Mouse (Mus musculus) forebrain, embryonic 14.5 days (tissue): Measurements from ENCODE around the gene Slc33a1. TPM values are rescaled to one million over a fixed set of nuclear protein-coding genes. Genes with fewer than 3 reads are reported as not detected.
A peak's percentile ranks its signal among the peaks of the same experiment; 100 is the strongest.

Experiments used
- ATAC-seq: fragments of 200-750 bp; cut with Nextera tagmentation; 2 replicates; pipeline ENCODE4 v1.8.0; 2017; ENCODE audit warnings: mild to moderate bottlenecking, moderate library complexity
- DNase-seq: peaks from one replicate; pipeline ENCODE4 v3.0.0-alpha.2; 2015; ENCODE audit warnings: low spot score
- H3K27ac ChIP-seq: fragments of 300-500 bp; sonication (generic); 2 replicates; pipeline ENCODE4 v1.5.1; 2014; ENCODE audit warnings: low read depth, mild to moderate bottlenecking, control low read depth, low read length, moderate library complexity
- H3K27me3 ChIP-seq: fragments of 300-500 bp; sonication (generic); replicated peaks from 2 replicates; pipeline ENCODE4 v1.6.1; 2014; ENCODE audit warnings: low read length, control low read depth, mixed read lengths; ENCODE audit not compliant: control insufficient read depth, insufficient read depth
- H3K36me3 ChIP-seq: fragments of 300-500 bp; sonication (generic); 2 replicates; pipeline ENCODE4 v1.6.1; 2014; ENCODE audit warnings: low read length, control low read depth; ENCODE audit not compliant: control insufficient read depth, insufficient read depth
- H3K4me1 ChIP-seq: fragments of 300-500 bp; sonication (generic); 2 replicates; pipeline ENCODE4 v1.6.1; 2014; ENCODE audit warnings: antibody characterized with exemption, low read length, control low read depth; ENCODE audit not compliant: control insufficient read depth, insufficient read depth
- H3K4me2 ChIP-seq: fragments of 300-500 bp; sonication (generic); 2 replicates; pipeline ENCODE4 v1.6.1; 2014; ENCODE audit warnings: mild to moderate bottlenecking, control low read depth, low read length
- H3K4me3 ChIP-seq: fragments of 300-500 bp; sonication (generic); 2 replicates; pipeline ENCODE4 v1.5.1; 2014; ENCODE audit warnings: low read depth, low read length, control low read depth
- H3K9ac ChIP-seq: fragments of 300-500 bp; sonication (generic); 2 replicates; pipeline ENCODE4 v1.6.1; 2014; ENCODE audit warnings: mild to moderate bottlenecking, low read length, control low read depth, moderate library complexity
- H3K9me3 ChIP-seq: fragments of 300-500 bp; sonication (generic); replicated peaks from 2 replicates; pipeline ENCODE4 v1.6.1; 2016; ENCODE audit warnings: low read length, control low read depth, mixed read lengths; ENCODE audit not compliant: control insufficient read depth
- WGBS: fragments of 180-500 bp; shearing (Covaris S2); extraction: QIAGEN DNeasy Blood & Tissue Kit; methylation state at CpG from one replicate; pipeline ENCODE4 v1.1.7; 2014; 5-methylcytosine and 5-hydroxymethylcytosine counted together
- polyA plus RNA-seq: library from polyadenylated mRNA; unstranded; fragments of >200 nt; fragmentation: Nextera tagmentation; extraction: Ambion mirVana; gene quantifications from 2 replicates; pipeline ENCODE4 v1.2.1, GENCODE M21; 2014

Gene Slc33a1
- polyA plus RNA-seq, 1 experiment from 2014 or later, result 21.0 TPM

- Histone ChIP-seq H3K36me3 (peaks cover 7% of the 10 kb centered on the region; the same call in 1 of the 2 replicates), H3K9me3 (no peaks in the 10 kb centered on the region), H3K27me3 (no peaks in the 10 kb centered on the region), H3K4me3 (no peak overlapping the region), H3K27ac (no peak overlapping the region), H3K4me1 (no peaks in the 10 kb centered on the region), H3K4me2 (no peak overlapping the region), H3K9ac (no peak overlapping the region)
- ATAC-seq (no peak), DNase-seq (no peak)
- WGBS, result 81% methylated on average over 3 of the region's 3 CpGs
These were observed 14.7 kb downstream of the Slc33a1 start for GRCm38 (mm10) chr3:63949837-63950236.

GRCm38 (mm10) chr3:63941204-63941850, 23.2 kb downstream of the Slc33a1 start:
- ATAC-seq (peak; percentile 68; the same call in 1 of the 2 replicates), DNase-seq (peak; percentile 64)
- Histone ChIP-seq H3K36me3 (peaks cover 10% of the 10 kb centered on the region; the same call in 1 of the 2 replicates), H3K27ac (no peak overlapping the region), H3K9ac (no peak overlapping the region), H3K4me1 (no peaks in the 10 kb centered on the region), H3K9me3 (no peaks in the 10 kb centered on the region), H3K27me3 (no peaks in the 10 kb centered on the region), H3K4me3 (no peak overlapping the region), H3K4me2 (no peak overlapping the region)
- 80% methylated on average over 2 of the region's 2 CpGs for WGBS

GRCm38 (mm10) chr3:63938928-63939327, 25.6 kb downstream of the Slc33a1 start:
- Histone ChIP-seq H3K27ac (no peak overlapping the region), H3K4me1 (no peaks in the 10 kb centered on the region), H3K27me3 (no peaks in the 10 kb centered on the region), H3K4me2 (no peak overlapping the region), H3K4me3 (no peak overlapping the region), H3K36me3 (peaks cover 10% of the 10 kb centered on the region; the same call in 1 of the 2 replicates), H3K9me3 (no peaks in the 10 kb centered on the region), H3K9ac (no peak overlapping the region)
- 80% methylated on average over 2 of the region's 2 CpGs for WGBS
- no peak for DNase-seq
- no peak for ATAC-seq

GRCm38 (mm10) chr3:63928878-63929859, 35.4 kb downstream of the Slc33a1 start, which contains the start of gene E130311K13Rik:
E130311K13Rik (minus strand) TSS chr3:63929472.
- ATAC-seq (peak; percentile 98), DNase-seq (peak; percentile 90)
- peak within 1 kb of the TSS; percentile 66 for H3K4me3 ChIP-seq
- no peaks in the 10 kb centered on the region for H3K9me3 ChIP-seq
- H3K4me2 ChIP-seq, result peak within 1 kb of the TSS; percentile 62
- H3K27me3 ChIP-seq, result no peaks in the 10 kb centered on the region
- peak within 1 kb of the TSS; percentile 88 for H3K9ac ChIP-seq
- no peaks in the 10 kb centered on the region for H3K36me3 ChIP-seq
- 5% methylated on average over 48 of the region's 48 CpGs for WGBS
- H3K4me1 ChIP-seq, result no peaks in the 10 kb centered on the region
- peak within 1 kb of the TSS; percentile 39; the same call in 1 of the 2 replicates for H3K27ac ChIP-seq

- H3K4me3 ChIP-seq, result no peak overlapping the region
- ATAC-seq, result no peak
- no peaks in the 10 kb centered on the region for H3K27me3 ChIP-seq
- DNase-seq, result no peak
- 51% methylated on average over 3 of the region's 3 CpGs for WGBS
- no peaks in the 10 kb centered on the region for H3K4me1 ChIP-seq
- H3K27ac ChIP-seq, result no peak overlapping the region
- H3K9me3 ChIP-seq, result no peaks in the 10 kb centered on the region
- no peak overlapping the region for H3K4me2 ChIP-seq
- H3K9ac ChIP-seq, result no peak overlapping the region
- H3K36me3 ChIP-seq, result no peaks in the 10 kb centered on the region
These were observed 44.9 kb downstream of the Slc33a1 start for GRCm38 (mm10) chr3:63919634-63920033.

- Histone ChIP-seq H3K9ac (no peak overlapping the region), H3K27me3 (no peaks in the 10 kb centered on the region), H3K27ac (no peak overlapping the region), H3K4me3 (no peak overlapping the region), H3K36me3 (no peaks in the 10 kb centered on the region), H3K4me1 (no peaks in the 10 kb centered on the region), H3K4me2 (no peak overlapping the region), H3K9me3 (no peaks in the 10 kb centered on the region)
- ATAC-seq (no peak), DNase-seq (no peak)
- WGBS, result 85% methylated on average over 4 of the region's 4 CpGs
These were observed 54.3 kb downstream of the Slc33a1 start for GRCm38 (mm10) chr3:63910301-63910700.

GRCm38 (mm10) chr3:63905241-63905640, 59.3 kb downstream of the Slc33a1 start:
- H3K4me3 ChIP-seq, result peak overlapping the region; percentile 28
- ATAC-seq (peak; percentile 47; the same call in 1 of the 2 replicates), DNase-seq (peak; percentile 36)
- H3K27ac ChIP-seq, result no peak overlapping the region
- H3K9me3 ChIP-seq, result no peaks in the 10 kb centered on the region
- WGBS, result under 1% methylated on average over 18 of the region's 18 CpGs
- peak overlapping the region; percentile 65 for H3K4me2 ChIP-seq
- H3K4me1 ChIP-seq, result no peaks in the 10 kb centered on the region; the same call in 1 of the 2 replicates
- peak overlapping the region; percentile 59 for H3K9ac ChIP-seq
- H3K36me3 ChIP-seq, result no peaks in the 10 kb centered on the region
- no peaks in the 10 kb centered on the region for H3K27me3 ChIP-seq

- 65% methylated on average over 2 of the region's 2 CpGs for WGBS
- DNase-seq (no peak), ATAC-seq (no peak)
- Histone ChIP-seq H3K9ac (no peak overlapping the region), H3K36me3 (no peaks in the 10 kb centered on the region), H3K4me2 (no peak overlapping the region), H3K4me1 (peaks cover 4% of the 10 kb centered on the region; the same call in 1 of the 2 replicates), H3K27me3 (no peaks in the 10 kb centered on the region), H3K4me3 (no peak overlapping the region), H3K27ac (no peak overlapping the region), H3K9me3 (no peaks in the 10 kb centered on the region)
These were observed 60.4 kb downstream of the Slc33a1 start for GRCm38 (mm10) chr3:63904157-63904556.
